Mouse (Mus musculus): ENCODE measurements around the gene Gm10477. TPM values are rescaled to one million over a fixed set of nuclear protein-coding genes. Genes with fewer than 3 reads are reported as not detected.

The Gm10477 gene
- polyA plus RNA-seq, 1 experiment: not detected

GRCm38 (mm10) chrX:56553584-56553983 is 29.0 kb downstream of the Gm10477 start:
- no peak for TF ChIP-seq CTCF (conservative IDR thresholded peaks at IDR 0.05; ENCODE audit: insufficient read depth, insufficient read length, low read depth, low read length)
- no peak for TF ChIP-seq POLR2A (IDR thresholded peaks at IDR 0.05; ENCODE audit: low read depth, low read length)
- H3K36me3 ChIP-seq (ENCODE audit: control insufficient read depth, insufficient read depth, low read length): no peaks in the 10 kb centered on the region
- no peaks in the 10 kb centered on the region for H3K27me3 ChIP-seq (replicated peaks; ENCODE audit: control insufficient read depth, insufficient read depth, low read length)
- no peak overlapping the region for H3K4me3 ChIP-seq (ENCODE audit: insufficient read depth, low read depth, low read length)
- no peak for DNase-seq
- H3K4me1 ChIP-seq (ENCODE audit: control insufficient read depth, insufficient read depth, low read length): no peaks in the 10 kb centered on the region
- WGBS: 68% methylated on average over 3 of the region's 3 CpGs
- H3K27ac ChIP-seq (ENCODE audit: insufficient read depth, low read depth, low read length): no peak overlapping the region

- H3K27ac ChIP-seq (ENCODE audit: insufficient read depth, low read depth, low read length): no peak overlapping the region
- no peak overlapping the region for H3K4me3 ChIP-seq (ENCODE audit: insufficient read depth, low read depth, low read length)
- H3K27me3 ChIP-seq (replicated peaks; ENCODE audit: control insufficient read depth, insufficient read depth, low read length): no peaks in the 10 kb centered on the region
- TF ChIP-seq POLR2A (IDR thresholded peaks at IDR 0.05; ENCODE audit: low read depth, low read length): no peak
- peak; percentile 50 for TF ChIP-seq CTCF (conservative IDR thresholded peaks at IDR 0.05; ENCODE audit: insufficient read depth, insufficient read length, low read depth, low read length)
- DNase-seq: peak; percentile 11
- no peaks in the 10 kb centered on the region for H3K36me3 ChIP-seq (ENCODE audit: control insufficient read depth, insufficient read depth, low read length)
- WGBS: 22% methylated on average over 6 of the region's 6 CpGs
- H3K4me1 ChIP-seq (ENCODE audit: control insufficient read depth, insufficient read depth, low read length): no peaks in the 10 kb centered on the region
Observed at GRCm38 (mm10) chrX:56572465-56572864, 47.9 kb downstream of the Gm10477 start.

Other genes starting within 250 kb of the Gm10477 start
- gene Zfp449, start 178.3 kb upstream of the Gm10477 start, polyA plus RNA-seq (2012; rRNA removed): 0.46 and 0.86 TPM in 2 replicates
- gene Smim10l2a, start 150.2 kb upstream of the Gm10477 start, polyA plus RNA-seq (2012; rRNA removed): 1.0 and 1.8 TPM in 2 replicates
- not detected in 2 replicates for gene Gm2174, start 76.8 kb upstream of the Gm10477 start, polyA plus RNA-seq (2012; rRNA removed)
- gene Ints6l, start 69.9 kb upstream of the Gm10477 start, polyA plus RNA-seq (2012; rRNA removed): 8.6 and 9.6 TPM in 2 replicates
- not detected in 2 replicates for gene Gm648, start 24.9 kb downstream of the Gm10477 start, polyA plus RNA-seq (2012; rRNA removed)
- 11.0 and 12.8 TPM in 2 replicates for gene Mmgt1, start 73.3 kb downstream of the Gm10477 start, polyA plus RNA-seq (2012; rRNA removed)
- 22.8 and 25.5 TPM in 2 replicates for gene Slc9a6, start 85.0 kb downstream of the Gm10477 start, polyA plus RNA-seq (2012; rRNA removed)
- 155 and 165 TPM in 2 replicates for gene Fhl1, start 207.0 kb downstream of the Gm10477 start, polyA plus RNA-seq (2012; rRNA removed)